13 mouse cellular contexts compared by ENCODE assay signal in genomic region chr2:136920257-136920993, GRCm38 (mm10). TPM values are rescaled to one million over a fixed set of nuclear protein-coding genes. Genes with fewer than 3 reads are reported as not detected.
A peak's percentile ranks its signal among the peaks of the same experiment; 100 is the strongest.
DNase-seq lines count a peak whose midpoint lies in the region; ATAC-seq lines count a peak whose summit lies in the region.
"Had no signal": no experiment of that assay in that cellular context is flagged by ENCODE, and none has a peak within 500 bp of the region (broad histone marks: within the 10 kb centered on the region; RNA-seq: fewer than 3 reads in every experiment).

No protein-coding gene starts in this region.

- peak; percentile 23; the same call in 1 of the 2 replicates for ATAC-seq in liver, embryonic 12.5 days
- no peak for ATAC-seq in liver, embryonic 11.5 days (replicated peaks; ENCODE audit: low FRiP score)
- ATAC-seq in intestine, embryonic 16.5 days, result peak; percentile 91
- 0 out of 2 replicates have a peak, but pooled peaks have one; percentile 23 for ATAC-seq in stomach, embryonic 14.5 days (ENCODE audit: insufficient number of reproducible peaks, insufficient read depth, low FRiP score, low read depth)

- peaks cover 30% of the 10 kb centered on the region for H3K4me1 ChIP-seq in liver, embryonic 12.5 days
- H3K4me1 ChIP-seq in liver, embryonic 11.5 days (replicated peaks; ENCODE audit: control insufficient read depth, insufficient read depth, low read length), result peaks cover 9% of the 10 kb centered on the region
- peaks cover 7% of the 10 kb centered on the region for H3K4me1 ChIP-seq in intestine, embryonic 16.5 days (ENCODE audit: control insufficient read depth, insufficient read depth, low read length)
- H3K4me1 ChIP-seq in stomach, embryonic 14.5 days (ENCODE audit: control insufficient read depth, insufficient read depth, low read length), result no peaks in the 10 kb centered on the region

- peak overlapping the region; percentile 88 for H3K27ac ChIP-seq in liver, embryonic 12.5 days
- H3K27ac ChIP-seq in liver, embryonic 11.5 days (ENCODE audit: low read depth, low read length), result no peak overlapping the region
- H3K27ac ChIP-seq in intestine, embryonic 16.5 days (ENCODE audit: low read length), result 0 out of 2 replicates have a peak overlapping the region, but pooled peaks have one; percentile 8
- no peak overlapping the region for H3K27ac ChIP-seq in stomach, embryonic 14.5 days (ENCODE audit: low read length)
- H3K27ac ChIP-seq: limb, embryonic 13.5 days had no signal

- H3K9me3 ChIP-seq in liver, embryonic 12.5 days (replicated peaks), result no peaks in the 10 kb centered on the region
- H3K9me3 ChIP-seq in liver, embryonic 11.5 days (ENCODE audit: control insufficient read depth, low read length), result no peaks in the 10 kb centered on the region
- no peaks in the 10 kb centered on the region for H3K9me3 ChIP-seq in intestine, embryonic 16.5 days (ENCODE audit: control insufficient read depth, low read length)
- no peaks in the 10 kb centered on the region for H3K9me3 ChIP-seq in stomach, embryonic 14.5 days (ENCODE audit: control insufficient read depth, low read depth, low read length)
- H3K9me3 ChIP-seq: limb, embryonic 13.5 days had no signal

- no peak for DNase-seq in liver, embryonic 11.5 days (ENCODE audit: low spot score)
- peak; percentile 17 for DNase-seq in NIH3T3 (ENCODE audit: low read depth)
- no peak for DNase-seq in heart, adult 9 months (ENCODE audit: low spot score in 2 of 2)
- DNase-seq in kidney, postnatal 14 days, result no peak
- no peak for DNase-seq in Muller cell, postnatal 12 days (ENCODE audit: inconsistent ontology term)
- DNase-seq: right cerebral cortex, postnatal 4 days had no signal

- H3K36me3 ChIP-seq in liver, embryonic 12.5 days, result no peaks in the 10 kb centered on the region
- no peaks in the 10 kb centered on the region; the same call in 1 of the 2 replicates for H3K36me3 ChIP-seq in liver, embryonic 11.5 days (ENCODE audit: control insufficient read depth, insufficient read depth, low read length)
- H3K36me3 ChIP-seq in intestine, embryonic 16.5 days (ENCODE audit: control insufficient read depth, insufficient read depth, low read length), result no peaks in the 10 kb centered on the region
- H3K36me3 ChIP-seq in stomach, embryonic 14.5 days (ENCODE audit: control insufficient read depth, insufficient read depth, low read length), result no peaks in the 10 kb centered on the region
- H3K36me3 ChIP-seq: limb, embryonic 13.5 days had no signal

- H3K9ac ChIP-seq in liver, embryonic 12.5 days, result no peak overlapping the region
- H3K9ac ChIP-seq in liver, embryonic 11.5 days (ENCODE audit: low read depth, low read length), result no peak overlapping the region
- H3K9ac ChIP-seq in intestine, embryonic 16.5 days (ENCODE audit: low read depth, low read length), result no peak overlapping the region
- H3K9ac ChIP-seq in stomach, embryonic 14.5 days (replicated peaks; ENCODE audit: low read depth, low read length), result no peak overlapping the region
- H3K9ac ChIP-seq: limb, embryonic 13.5 days had no signal

- H3K4me3 ChIP-seq in liver, embryonic 12.5 days, result no peak overlapping the region
- H3K4me3 ChIP-seq in liver, embryonic 11.5 days (ENCODE audit: low read depth, low read length), result no peak overlapping the region
- H3K4me3 ChIP-seq in intestine, embryonic 16.5 days (ENCODE audit: low read length), result no peak overlapping the region
- H3K4me3 ChIP-seq in stomach, embryonic 14.5 days (ENCODE audit: low read depth, low read length), result no peak overlapping the region
- H3K4me3 ChIP-seq: limb, embryonic 13.5 days had no signal

- 66% methylated on average over 3 of the region's 3 CpGs for WGBS in liver, embryonic 12.5 days (ENCODE audit: insufficient replicate concordance)
- WGBS in liver, embryonic 11.5 days, result 76% methylated on average over 3 of the region's 3 CpGs
- 56% methylated on average over 3 of the region's 3 CpGs for WGBS in intestine, embryonic 16.5 days
- WGBS in stomach, embryonic 14.5 days, result 68% methylated on average over 3 of the region's 3 CpGs

- peak overlapping the region; percentile 53 for H3K4me2 ChIP-seq in liver, embryonic 12.5 days
- H3K4me2 ChIP-seq in liver, embryonic 11.5 days, result no peak overlapping the region
- no peak overlapping the region for H3K4me2 ChIP-seq in intestine, embryonic 16.5 days (ENCODE audit: low read depth, low read length)
- H3K4me2 ChIP-seq in stomach, embryonic 14.5 days (replicated peaks; ENCODE audit: low read depth, low read length), result no peak overlapping the region
- H3K4me2 ChIP-seq: limb, embryonic 13.5 days had no signal

- no peaks in the 10 kb centered on the region for H3K27me3 ChIP-seq in liver, embryonic 12.5 days (replicated peaks)
- no peaks in the 10 kb centered on the region for H3K27me3 ChIP-seq in liver, embryonic 11.5 days (replicated peaks; ENCODE audit: control insufficient read depth, insufficient read depth, low read length)
- no peaks in the 10 kb centered on the region for H3K27me3 ChIP-seq in intestine, embryonic 16.5 days (replicated peaks; ENCODE audit: control insufficient read depth, insufficient read depth, low read length)
- no peaks in the 10 kb centered on the region for H3K27me3 ChIP-seq in stomach, embryonic 14.5 days (ENCODE audit: control insufficient read depth, insufficient read depth, low read length)
- H3K27me3 ChIP-seq: limb, embryonic 13.5 days had no signal

RNA-seq across cellular contexts. Expression of gene AL731706.1, which starts 29.2 kb away (rescaled TPM):
- polyA plus RNA-seq in liver, embryonic 12.5 days (2016; fragmentation: Nextera tagmentation; extraction: Ambion mirVana), result 14.0 and 17.1 TPM in 2 replicates
- polyA plus RNA-seq in liver, embryonic 11.5 days (2014; fragmentation: Nextera tagmentation; extraction: Ambion mirVana), result 24.0 and 24.2 TPM in 2 replicates
- polyA plus RNA-seq in intestine, embryonic 16.5 days (2015; fragmentation: Nextera tagmentation; extraction: Ambion mirVana), result 45.5 and 45.6 TPM in 2 replicates
- 34.4 and 37.1 TPM in 2 replicates for polyA plus RNA-seq in stomach, embryonic 14.5 days (2014; fragmentation: Nextera tagmentation; extraction: Ambion mirVana)

RNA-seq across cellular contexts. Expression of gene Mkks, which starts 29.2 kb away (rescaled TPM):
- polyA plus RNA-seq in liver, embryonic 12.5 days (2016; fragmentation: Nextera tagmentation; extraction: Ambion mirVana), result 6.9 and 7.1 TPM in 2 replicates
- polyA plus RNA-seq in liver, embryonic 11.5 days (2014; fragmentation: Nextera tagmentation; extraction: Ambion mirVana), result 13.0 and 14.9 TPM in 2 replicates
- polyA plus RNA-seq in intestine, embryonic 16.5 days (2015; fragmentation: Nextera tagmentation; extraction: Ambion mirVana), result 17.3 and 18.9 TPM in 2 replicates
- 13.7 and 14.5 TPM in 2 replicates for polyA plus RNA-seq in stomach, embryonic 14.5 days (2014; fragmentation: Nextera tagmentation; extraction: Ambion mirVana)

RNA-seq across cellular contexts. Expression of gene Slx4ip, which starts 29.4 kb away (rescaled TPM):
- polyA plus RNA-seq in liver, embryonic 12.5 days (2016; fragmentation: Nextera tagmentation; extraction: Ambion mirVana), result 3.3 and 3.5 TPM in 2 replicates
- 4.2 and 5.0 TPM in 2 replicates for polyA plus RNA-seq in liver, embryonic 11.5 days (2014; fragmentation: Nextera tagmentation; extraction: Ambion mirVana)
- polyA plus RNA-seq in intestine, embryonic 16.5 days (2015; fragmentation: Nextera tagmentation; extraction: Ambion mirVana), result 4.4 and 5.1 TPM in 2 replicates
- 6.2 and 8.0 TPM in 2 replicates for polyA plus RNA-seq in stomach, embryonic 14.5 days (2014; fragmentation: Nextera tagmentation; extraction: Ambion mirVana)

RNA-seq across cellular contexts. Expression of gene AL731706.2, which starts 34.9 kb away (rescaled TPM):
- polyA plus RNA-seq in liver, embryonic 12.5 days (2016; fragmentation: Nextera tagmentation; extraction: Ambion mirVana), result 12.0 and 19.6 TPM in 2 replicates
- polyA plus RNA-seq in liver, embryonic 11.5 days (2014; fragmentation: Nextera tagmentation; extraction: Ambion mirVana), result 16.8 and 24.9 TPM in 2 replicates
- polyA plus RNA-seq in intestine, embryonic 16.5 days (2015; fragmentation: Nextera tagmentation; extraction: Ambion mirVana), result 50.8 and 55.8 TPM in 2 replicates
- polyA plus RNA-seq in stomach, embryonic 14.5 days (2014; fragmentation: Nextera tagmentation; extraction: Ambion mirVana), result 34.1 and 39.4 TPM in 2 replicates
- polyA plus RNA-seq: cortical plate, adult 2 months; testis, adult 2 months; urinary bladder, adult 2 months had no signal

Comparison
In these comparisons a context has a peak if more than half of its experiments do, and no peak if none do; other contexts are left out.
1. H3K27ac ChIP-seq: peak in liver, embryonic 12.5 days (single experiment) and intestine, embryonic 16.5 days (single experiment); none in liver, embryonic 11.5 days (single experiment) and stomach, embryonic 14.5 days (single experiment).